Mouse (Mus musculus): ENCODE measurements at regions not wholly inside any gene's neighbourhood (a gene's known extent, or its start where the extent isn't known, plus 50 kb on each side); places are given as distances from the start of the nearest gene placed in this dataset.

- Histone ChIP-seq H3K27ac (ENCODE audit: low read depth, low read length) (no peak overlapping the region; the same call in 1 of the 2 replicates), H3K9me3 (ENCODE audit: low read length) (no peaks in the 10 kb centered on the region), H3K27me3 (ENCODE audit: insufficient read depth, low read length) (no peaks in the 10 kb centered on the region), H3K9ac (no peak overlapping the region), H3K4me2 (ENCODE audit: low read depth) (no peak overlapping the region), H3K4me3 (ENCODE audit: low read depth, low read length) (no peak overlapping the region), H3K4me1 (ENCODE audit: insufficient read depth) (peaks cover 12% of the 10 kb centered on the region; the same call in 1 of the 2 replicates), H3K36me3 (ENCODE audit: insufficient read depth) (no peaks in the 10 kb centered on the region)
- no peak for ATAC-seq
- no peak for TF ChIP-seq CTCF (IDR thresholded peaks at IDR 0.05; ENCODE audit: low read depth)
- 48% methylated on average over 3 of the region's 3 CpGs for WGBS
- no peak for DNase-seq
Observed at GRCm38 (mm10) chr3:106980914-106981313, 55.1 kb upstream of the Kcna3 start.

GRCm38 (mm10) chr3:106981323-106981722, 54.6 kb upstream of the Kcna3 start:
- H3K27ac ChIP-seq (ENCODE audit: low read depth, low read length): no peak overlapping the region
- no peak for ATAC-seq

GRCm38 (mm10) chr3:106984231-106984630, 51.7 kb upstream of the Kcna3 start:
- peak; percentile 66; the same call in 1 of the 2 replicates for ATAC-seq
- WGBS: 57% methylated on average over 4 of the region's 4 CpGs
- no peak overlapping the region for H3K27ac ChIP-seq (ENCODE audit: low read depth, low read length)
- peaks cover 6% of the 10 kb centered on the region; the same call in 1 of the 2 replicates for H3K4me1 ChIP-seq (ENCODE audit: insufficient read depth)
- H3K4me3 ChIP-seq (ENCODE audit: low read depth, low read length): no peak overlapping the region
- peak; percentile 30 for DNase-seq
- no peak overlapping the region for H3K4me2 ChIP-seq (ENCODE audit: low read depth)
- H3K9ac ChIP-seq: no peak overlapping the region
- no peaks in the 10 kb centered on the region for H3K9me3 ChIP-seq (ENCODE audit: low read length)
- H3K36me3 ChIP-seq (ENCODE audit: insufficient read depth): no peaks in the 10 kb centered on the region
- H3K27me3 ChIP-seq (ENCODE audit: insufficient read depth, low read length): no peaks in the 10 kb centered on the region
- TF ChIP-seq CTCF (IDR thresholded peaks at IDR 0.05; ENCODE audit: low read depth): no peak

More at GRCm38 (mm10) chr3:106981323-106981722, 54.6 kb upstream of the Kcna3 start:
- H3K4me2 ChIP-seq (ENCODE audit: low read depth): no peak overlapping the region
- no peak for DNase-seq
- H3K36me3 ChIP-seq (ENCODE audit: insufficient read depth): no peaks in the 10 kb centered on the region
- TF ChIP-seq CTCF (IDR thresholded peaks at IDR 0.05; ENCODE audit: low read depth): no peak
- peaks cover 12% of the 10 kb centered on the region; the same call in 1 of the 2 replicates for H3K4me1 ChIP-seq (ENCODE audit: insufficient read depth)
- no peak overlapping the region for H3K4me3 ChIP-seq (ENCODE audit: low read depth, low read length)
- no peaks in the 10 kb centered on the region for H3K9me3 ChIP-seq (ENCODE audit: low read length)
- H3K9ac ChIP-seq: no peak overlapping the region
- H3K27me3 ChIP-seq (ENCODE audit: insufficient read depth, low read length): no peaks in the 10 kb centered on the region
- 21% methylated on average over 3 of the region's 3 CpGs for WGBS

Data from forebrain, postnatal 0 days (tissue).